Mouse (Mus musculus) layer of hippocampus, adult 2 months (tissue): ENCODE data around the gene Hdac8. TPM values are rescaled to one million over a fixed set of nuclear protein-coding genes. Genes with fewer than 3 reads are reported as not detected.

Experiments
- DNase-seq, 2 experiments: peaks; one replicate each; pipeline ENCODE4 v3.0.0; 2022; ENCODE audit warnings: low spot score in 2 of 2
- H3K27ac ChIP-seq: fragments of 200-600 bp; 2 replicates; pipeline ENCODE4 v1.8.1; 2022
- H3K4me3 ChIP-seq: fragments of 200-600 bp; 2 replicates; pipeline ENCODE4 v1.8.1; 2022; ENCODE audit warnings: mild to moderate bottlenecking
- CTCF ChIP-seq: fragments of 200-600 bp; conservative IDR thresholded peaks from 2 replicates; pipeline ENCODE4 v1.8.1; 2022; ENCODE audit warnings: antibody characterized with exemption, mild to moderate bottlenecking, moderate library complexity
- long read RNA-seq, 2 experiments: library from polyadenylated mRNA; stranded (forward); transcript quantifications; one replicate each; pipeline ENCODE4 v2.0.0; 2021; ENCODE audit warnings: borderline mapping rate in 2 of 2
- total RNA-seq, 2 experiments: library from RNA; stranded (reverse); gene quantifications; 2 replicates each; pipeline ENCODE4 v1.2.3; 2021

Hdac8 gene
- 10 to 100 TPM; 20.9 to 21.0 TPM for total RNA-seq
- long read RNA-seq, experiment 1, transcript Hdac8-201 (11 exons, 1,936 nt) = major isoform, 7 of 12 reads
- long read RNA-seq, experiment 1, partial matches to known transcripts = 2 of 12 reads
- long read RNA-seq, experiment 1, other reads (novel, unspliced or antisense) = 3 of 12 reads
- long read RNA-seq, experiment 2, transcript Hdac8-201 (11 exons, 1,936 nt) = major isoform, 9 of 16 reads
- long read RNA-seq, experiment 2, partial matches to known transcripts = 2 of 16 reads
- long read RNA-seq, experiment 2, other reads (novel, unspliced or antisense) = 5 of 16 reads

DNA sequence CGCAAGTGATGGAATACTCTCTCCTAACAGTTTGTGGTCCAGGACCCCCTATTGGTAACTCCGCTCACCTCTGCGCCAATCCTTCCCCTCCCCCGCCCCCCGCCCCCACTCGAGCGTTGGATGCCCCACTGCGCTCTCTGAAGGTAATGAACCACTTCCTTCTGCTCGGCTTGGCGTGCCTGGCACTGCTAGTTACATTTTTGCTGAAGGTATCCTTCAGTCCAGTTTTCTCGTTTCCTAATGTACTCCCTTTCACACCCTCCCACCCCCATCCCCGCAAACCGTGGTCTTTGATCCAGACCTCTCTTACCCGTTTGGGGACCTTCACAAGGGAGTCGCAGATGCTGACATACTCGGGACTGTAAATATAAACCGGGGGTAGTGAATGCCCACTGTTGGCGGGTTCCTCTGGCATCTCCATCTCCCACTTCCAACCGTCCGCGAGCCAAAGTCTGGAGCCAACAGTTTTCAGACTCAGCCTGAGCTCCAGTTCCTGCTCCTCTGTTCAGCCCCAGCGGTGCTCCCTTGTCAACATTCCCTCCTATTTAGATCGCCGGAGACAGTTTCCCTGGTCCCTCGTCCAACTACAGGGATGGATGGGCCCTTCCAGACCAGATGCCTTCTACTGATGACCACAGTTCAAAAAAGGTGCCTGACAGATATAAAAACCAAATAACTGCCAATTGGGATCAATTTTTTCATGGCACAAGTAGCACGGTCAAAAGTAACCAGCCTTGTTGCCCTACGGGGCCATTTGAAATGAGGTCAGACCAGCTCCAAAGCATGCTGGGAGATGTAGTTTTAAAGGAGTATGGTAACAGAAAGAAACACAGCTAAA, at the start of gene Hdac8:
TSS of gene Hdac8 (minus strand) at position 716 of the 838 bp plus-strand sequence.
- no peak for TF ChIP-seq CTCF
- peak within 1 kb of the TSS; percentile 56 for H3K4me3 ChIP-seq
- peak within 1 kb of the TSS; percentile 86 for H3K27ac ChIP-seq

DNA sequence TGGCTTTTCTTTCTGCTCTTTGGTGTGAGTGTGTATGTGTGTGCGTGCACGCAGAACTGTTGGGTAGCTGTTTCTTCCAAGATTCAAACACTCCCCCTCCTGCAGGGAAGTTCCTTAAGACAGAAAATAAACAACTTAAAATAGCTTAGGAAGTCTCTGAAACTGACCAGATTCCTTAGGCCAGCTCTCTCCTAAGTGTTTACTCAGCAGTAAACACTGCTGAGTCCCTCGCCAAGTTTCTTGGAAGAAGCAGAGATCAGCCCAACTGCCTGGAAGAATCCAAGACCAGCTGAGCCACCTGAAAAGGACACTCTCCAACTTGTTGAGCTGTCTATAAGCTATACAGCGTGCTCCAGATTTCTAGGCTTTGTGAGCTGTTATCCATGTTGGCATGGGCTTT, 4.0 kb upstream of the Hdac8 start:
- H3K27ac ChIP-seq = no peak overlapping the region
- no peak overlapping the region for H3K4me3 ChIP-seq
- no peak for DNase-seq
- TF ChIP-seq CTCF = no peak

More for the DNA sequence above, at the start of gene Hdac8:
- peak; percentile 43 to 48 for DNase-seq

DNA sequence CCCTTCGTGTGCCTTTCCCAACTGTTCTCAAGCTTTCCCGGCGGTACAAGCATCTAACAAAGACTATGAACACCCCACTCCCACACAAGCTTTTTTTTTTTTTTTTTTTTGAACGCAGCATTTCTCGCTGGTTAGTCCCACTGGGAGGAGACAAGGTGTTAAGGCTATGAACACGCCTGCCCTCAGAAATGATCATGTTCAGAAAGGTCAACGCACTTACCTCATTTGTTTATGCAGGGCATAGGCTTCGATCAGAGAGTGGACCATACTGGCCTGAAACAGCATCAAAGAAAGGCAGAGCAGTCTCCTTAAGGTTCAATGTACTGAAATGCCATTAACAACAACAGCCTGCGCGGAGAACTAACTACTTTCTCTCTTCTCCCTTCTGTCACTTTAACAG, 980 bp downstream of the Hdac8 start:
- no peak for TF ChIP-seq CTCF
- Histone ChIP-seq H3K27ac (peak overlapping the region; percentile 86), H3K4me3 (peak overlapping the region; percentile 56)
- DNase-seq = no peak

DNA sequence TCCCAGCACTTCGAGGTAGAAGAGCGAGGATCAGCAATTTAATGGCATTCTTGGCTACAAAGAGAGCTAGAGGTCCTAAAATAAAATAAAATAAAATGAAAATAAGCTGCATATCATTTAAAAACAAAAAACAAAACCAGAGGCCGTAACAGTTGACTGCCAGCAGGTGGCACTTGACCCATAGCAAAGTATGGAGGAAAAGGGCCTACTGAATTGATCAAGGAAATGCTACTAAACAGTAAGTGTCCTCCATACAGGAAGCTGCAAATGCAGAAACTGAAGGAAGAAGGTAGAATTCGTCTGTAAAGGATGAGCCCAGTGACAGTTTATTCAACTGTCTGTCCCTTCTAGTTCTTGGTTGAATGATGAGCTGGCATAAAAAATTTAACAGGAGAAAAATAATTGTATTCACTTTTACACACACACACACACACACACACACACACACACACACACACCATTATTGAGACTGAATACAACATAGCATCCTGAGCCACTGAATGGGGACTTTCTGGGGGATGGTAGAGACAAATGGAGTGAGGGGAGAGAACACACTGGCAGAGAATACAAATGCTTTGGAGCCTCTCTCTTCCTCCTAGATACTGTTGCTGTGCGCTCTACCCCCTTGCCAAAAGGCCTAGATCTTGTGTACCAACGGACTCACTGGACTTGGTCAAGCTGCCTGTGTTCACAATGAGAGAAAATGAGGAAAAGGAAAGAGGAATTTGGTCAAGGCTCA, 11.0 kb downstream of the Hdac8 start:
- Histone ChIP-seq H3K4me3 (no peak overlapping the region), H3K27ac (peak overlapping the region; percentile 59; the same call in 1 of the 2 replicates)
- no peak for DNase-seq
- TF ChIP-seq CTCF = peak; percentile 76

DNA sequence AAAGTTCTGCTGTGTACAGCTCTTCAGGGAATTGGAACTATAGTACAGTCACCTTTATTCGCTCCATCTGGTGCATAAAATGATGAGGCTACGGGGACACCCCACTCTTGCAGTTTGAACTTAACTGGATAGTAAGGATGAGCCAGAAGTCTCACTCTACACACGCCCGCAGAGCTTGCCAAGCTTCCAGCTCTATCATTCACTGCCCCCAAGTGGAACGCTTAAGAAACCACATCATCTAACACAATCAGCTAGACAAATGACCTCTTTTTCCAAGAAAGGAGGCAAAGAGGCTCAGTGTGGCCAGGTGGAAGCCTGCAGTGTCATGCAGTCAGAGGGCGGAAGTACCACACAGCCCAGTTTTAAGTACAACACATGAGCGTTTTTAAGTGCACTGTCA, 19.6 kb downstream of the Hdac8 start:
- DNase-seq = no peak
- no peak overlapping the region for H3K4me3 ChIP-seq
- no peak overlapping the region for H3K27ac ChIP-seq
- peak; percentile 54 for TF ChIP-seq CTCF

DNA sequence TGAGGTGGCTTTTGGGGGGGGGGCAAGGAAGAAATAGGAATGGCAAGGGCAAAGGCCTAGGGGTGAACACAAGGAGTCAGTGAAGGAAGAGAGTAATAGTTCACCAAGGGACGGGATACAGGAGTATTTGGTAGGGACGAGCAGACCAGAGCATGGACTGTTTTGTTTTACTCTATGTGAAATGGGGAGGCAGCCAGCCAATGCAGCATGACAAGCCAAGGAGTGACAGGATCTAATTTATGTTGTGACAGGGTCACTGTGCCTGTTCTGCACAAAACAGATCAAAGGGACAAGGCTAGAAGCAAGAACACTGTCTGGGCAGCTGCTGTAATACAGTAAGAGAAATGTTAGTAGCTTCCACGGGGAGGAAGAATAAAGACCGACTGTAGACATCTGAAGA, 25.5 kb downstream of the Hdac8 start:
- no peak overlapping the region for H3K4me3 ChIP-seq
- TF ChIP-seq CTCF = no peak
- no peak overlapping the region for H3K27ac ChIP-seq
- DNase-seq = no peak

DNA sequence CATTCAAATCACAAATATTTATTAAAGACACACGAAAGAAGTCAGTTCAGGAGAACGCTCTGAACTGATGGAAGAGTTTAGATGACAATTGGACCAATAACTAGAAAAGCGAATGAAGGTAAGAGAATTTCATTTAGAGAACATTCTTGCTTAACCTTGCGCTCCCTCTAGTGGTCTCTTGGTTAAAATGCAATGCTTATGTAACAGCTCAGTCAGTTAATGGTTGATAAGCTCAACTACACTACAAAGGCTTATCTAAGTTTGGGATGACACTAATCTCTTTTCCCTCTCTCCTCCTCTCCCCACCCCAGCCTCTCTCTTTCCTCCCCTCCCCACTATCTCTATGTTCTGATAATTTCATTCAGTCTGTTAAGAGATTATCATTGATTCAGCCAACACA, 26.2 kb downstream of the Hdac8 start:
- TF ChIP-seq CTCF = peak; percentile 84
- H3K27ac ChIP-seq = no peak overlapping the region
- H3K4me3 ChIP-seq = no peak overlapping the region
- DNase-seq = peak; percentile 44 to 55

DNA sequence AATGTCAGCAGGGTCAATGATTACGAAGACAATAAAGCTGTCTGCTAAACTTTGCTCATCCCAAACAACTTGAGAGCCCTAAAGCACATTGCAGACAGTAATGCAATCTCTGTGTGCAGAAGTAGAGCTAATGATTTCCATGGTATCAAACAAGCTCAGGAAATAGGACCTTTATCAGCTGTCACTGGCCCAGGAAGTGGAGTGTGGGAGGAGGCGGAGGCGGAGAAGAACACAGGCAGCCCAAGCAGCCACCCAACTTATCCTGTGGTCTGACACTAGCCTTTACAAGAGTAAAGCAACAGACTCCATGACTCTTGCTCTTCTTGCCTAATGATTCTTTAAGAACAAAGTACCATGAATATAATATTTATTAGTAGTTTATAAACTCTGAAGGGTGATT, 26.7 kb downstream of the Hdac8 start:
- no peak overlapping the region for H3K4me3 ChIP-seq
- H3K27ac ChIP-seq = no peak overlapping the region
- no peak for TF ChIP-seq CTCF
- DNase-seq = no peak

DNA sequence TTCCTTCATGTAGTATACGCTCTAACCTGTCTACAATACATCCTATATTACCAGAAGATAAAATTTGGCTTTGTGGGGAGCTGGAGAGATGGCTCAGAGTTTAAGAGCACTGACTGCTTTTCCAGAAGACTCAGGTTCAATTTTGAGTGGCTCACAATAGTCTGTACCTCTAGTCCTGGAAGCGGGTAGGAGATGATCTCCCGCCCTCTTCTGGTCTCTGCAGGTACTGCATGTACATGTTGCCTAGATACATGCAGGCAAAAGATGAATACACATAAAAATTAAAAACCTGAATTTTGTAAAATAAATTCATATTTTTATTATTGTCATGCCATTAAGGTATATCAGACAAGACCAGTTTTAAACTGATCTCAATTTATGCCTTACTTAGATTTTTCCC, 28.4 kb downstream of the Hdac8 start:
- Histone ChIP-seq H3K27ac (no peak overlapping the region), H3K4me3 (no peak overlapping the region)
- DNase-seq = peak; percentile 58 to 79
- peak; percentile 91 for TF ChIP-seq CTCF

DNA sequence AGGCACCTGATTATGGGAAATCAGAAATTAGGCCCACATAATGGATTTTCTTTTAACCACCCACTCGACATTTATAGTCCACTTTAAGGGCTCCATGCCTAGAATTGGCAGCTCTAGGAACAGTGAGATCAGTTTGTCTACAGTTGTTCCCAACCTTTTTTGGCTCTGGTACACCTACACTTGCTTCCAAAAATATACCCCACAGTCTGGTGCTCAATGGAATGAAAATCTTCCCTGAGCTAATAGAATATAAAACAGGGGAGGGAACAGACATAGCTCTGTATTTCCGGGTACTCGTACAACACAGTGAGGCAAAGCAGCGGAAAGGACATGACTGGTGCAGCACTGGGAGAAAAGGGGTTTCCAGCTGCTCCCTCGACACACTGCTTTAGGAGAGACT, 29.6 kb downstream of the Hdac8 start:
- Histone ChIP-seq H3K27ac (no peak overlapping the region), H3K4me3 (no peak overlapping the region)
- TF ChIP-seq CTCF = no peak
- DNase-seq = peak; percentile 15 to 19

DNA sequence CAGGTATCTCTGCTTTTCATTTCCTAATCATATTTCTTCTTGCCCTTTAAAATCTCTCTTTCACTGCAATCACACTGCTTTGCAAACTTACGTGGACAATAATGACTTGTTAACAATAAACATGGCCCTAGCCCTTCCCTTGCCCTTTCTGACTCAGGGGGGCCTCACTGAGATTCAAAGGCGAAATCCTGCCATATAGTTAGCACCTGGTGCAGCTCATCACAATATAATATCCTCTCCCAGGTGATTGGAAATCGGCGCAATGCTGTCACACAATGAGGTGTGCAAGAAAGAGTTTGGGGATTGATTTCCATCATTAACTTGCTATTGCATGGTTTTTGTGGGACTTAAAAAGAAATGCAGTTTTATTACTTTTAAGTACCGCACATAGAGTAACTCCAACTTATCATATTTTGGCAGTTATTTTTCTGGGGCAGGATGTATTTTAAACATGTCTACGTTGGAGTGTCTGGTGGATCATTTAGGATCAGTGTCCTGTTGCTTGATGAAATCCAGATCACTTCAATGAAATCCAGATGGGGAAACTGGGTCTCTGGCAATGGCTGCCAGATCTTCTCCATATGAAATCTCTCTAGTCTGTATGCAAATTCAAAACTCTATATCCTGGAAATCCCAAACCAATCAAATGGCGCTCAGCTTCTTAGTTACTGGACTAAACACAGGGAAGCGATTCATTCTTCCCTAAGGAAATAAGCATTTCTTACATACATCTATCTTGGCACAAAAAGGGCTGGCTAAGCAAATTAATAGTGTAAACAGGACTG, 86.6 kb downstream of the Hdac8 start:
- Histone ChIP-seq H3K27ac (no peak overlapping the region), H3K4me3 (no peak overlapping the region)
- TF ChIP-seq CTCF = no peak
- DNase-seq = no peak

DNA sequence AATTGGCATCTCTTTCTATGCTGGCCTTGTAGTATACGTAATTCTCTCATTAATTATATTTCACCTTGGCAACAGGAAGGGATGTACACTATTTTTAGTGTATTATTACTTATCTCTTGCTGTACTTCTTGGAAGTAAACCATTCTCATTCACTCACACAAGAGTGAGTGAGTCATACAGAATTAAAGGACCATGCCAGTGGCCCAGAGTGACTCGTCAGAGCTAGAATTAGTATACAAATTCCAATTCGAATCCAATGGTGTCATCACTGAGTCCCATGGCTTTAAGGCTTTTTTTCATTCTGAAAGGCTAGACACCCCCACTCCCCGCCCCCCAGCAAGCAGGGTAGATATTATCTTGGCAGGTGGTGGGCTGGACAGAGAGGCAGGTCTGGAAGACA, 88.2 kb downstream of the Hdac8 start:
- Histone ChIP-seq H3K4me3 (no peak overlapping the region), H3K27ac (no peak overlapping the region)
- no peak for TF ChIP-seq CTCF
- no peak for DNase-seq
